7 mouse cellular contexts compared by ENCODE assay signal in the genomic region with DNA sequence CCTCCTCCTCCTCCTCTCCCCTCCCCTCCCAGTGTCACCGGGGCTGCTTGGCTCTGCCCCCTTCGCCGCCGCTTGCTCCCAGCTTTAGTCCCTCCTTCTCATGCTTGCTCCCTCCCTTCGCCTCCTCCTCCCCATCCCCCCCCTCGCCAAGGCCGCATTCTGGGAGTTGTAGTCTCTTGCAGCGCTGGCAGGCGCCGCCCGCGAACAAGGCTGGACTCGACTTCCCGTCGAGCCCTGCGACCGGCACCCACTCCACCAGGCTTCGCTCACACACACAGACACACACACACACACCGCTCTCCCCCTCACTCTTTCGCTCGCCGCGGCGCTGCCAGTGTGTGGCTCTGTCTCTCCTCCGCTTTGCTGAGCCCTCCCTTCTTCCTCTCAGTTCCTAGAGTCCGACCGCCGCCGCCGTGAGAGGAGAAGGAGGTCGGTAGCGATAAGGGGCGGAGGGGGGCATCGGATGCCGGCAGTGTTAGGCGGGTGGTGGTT. TPM values are rescaled to one million over a fixed set of nuclear protein-coding genes. Genes with fewer than 3 reads are reported as not detected.
DNase-seq lines count a peak whose midpoint lies in the region; ATAC-seq lines count a peak whose summit lies in the region.

No protein-coding gene starts in this region.

- DNase-seq in adrenal gland, postnatal 25 days, result peak; percentile 89
- peak; percentile 99 for DNase-seq in heart, adult 11 months
- DNase-seq in kidney, adult 18-20 months, result peak; percentile 81
- DNase-seq in limb, embryonic 11.5 days (ENCODE audit: low spot score), result peak; percentile 85
- peak; percentile 93 for DNase-seq in midbrain, embryonic 14.5 days
- peak; percentile 69 to 77 for DNase-seq in spleen, adult 18-20 months

- ATAC-seq in embryonic facial prominence, embryonic 12.5 days (ENCODE audit: insufficient number of reproducible peaks, insufficient read depth, low FRiP score, low TSS enrichment), result peak; percentile 90
- peak; percentile 91 for ATAC-seq in limb, embryonic 11.5 days (ENCODE audit: insufficient number of reproducible peaks, low FRiP score, low TSS enrichment, low read depth)
- ATAC-seq in midbrain, embryonic 14.5 days (ENCODE audit: low FRiP score, low TSS enrichment), result peak; percentile 92

- H3K4me1 ChIP-seq in embryonic facial prominence, embryonic 12.5 days, result no peaks in the 10 kb centered on the region
- no peaks in the 10 kb centered on the region for H3K4me1 ChIP-seq in limb, embryonic 11.5 days (ENCODE audit: control insufficient read depth, insufficient read depth, low read length)
- H3K4me1 ChIP-seq in midbrain, embryonic 14.5 days (ENCODE audit: control insufficient read depth, insufficient read depth, low read length), result no peaks in the 10 kb centered on the region

- H3K9ac ChIP-seq in embryonic facial prominence, embryonic 12.5 days, result peak overlapping the region; percentile 53
- no peak overlapping the region for H3K9ac ChIP-seq in limb, embryonic 11.5 days (ENCODE audit: low read length)
- peak overlapping the region; percentile 63 for H3K9ac ChIP-seq in midbrain, embryonic 14.5 days (replicated peaks; ENCODE audit: low read length)

- 10% methylated on average over 33 of the region's 36 CpGs for WGBS in embryonic facial prominence, embryonic 12.5 days
- 9% methylated on average over 26 of the region's 36 CpGs for WGBS in limb, embryonic 11.5 days
- whole genome bisulfite sequencing in midbrain, embryonic 14.5 days, result 10% methylated on average over 30 of the region's 36 CpGs

- peak overlapping the region; percentile 53 for H3K4me3 ChIP-seq in embryonic facial prominence, embryonic 12.5 days
- H3K4me3 ChIP-seq in limb, embryonic 11.5 days (ENCODE audit: low read depth, low read length), result peak overlapping the region; percentile 51
- H3K4me3 ChIP-seq in midbrain, embryonic 14.5 days (replicated peaks; ENCODE audit: low read depth, low read length), result peak overlapping the region; percentile 52

- H3K36me3 ChIP-seq in embryonic facial prominence, embryonic 12.5 days, result no peaks in the 10 kb centered on the region
- H3K36me3 ChIP-seq in limb, embryonic 11.5 days (ENCODE audit: control insufficient read depth, insufficient read depth, low read length), result no peaks in the 10 kb centered on the region
- H3K36me3 ChIP-seq in midbrain, embryonic 14.5 days (ENCODE audit: control insufficient read depth, insufficient read depth, low read length), result no peaks in the 10 kb centered on the region

- 0 out of 2 replicates have a peak, but pooled peaks cover 2% of the 10 kb centered on the region for H3K27me3 ChIP-seq in embryonic facial prominence, embryonic 12.5 days
- peaks cover 11% of the 10 kb centered on the region for H3K27me3 ChIP-seq in limb, embryonic 11.5 days (ENCODE audit: control insufficient read depth, insufficient read depth, low read length)
- no peaks in the 10 kb centered on the region for H3K27me3 ChIP-seq in midbrain, embryonic 14.5 days (ENCODE audit: control insufficient read depth, insufficient read depth, low read length)

- peak overlapping the region; percentile 74 for H3K27ac ChIP-seq in embryonic facial prominence, embryonic 12.5 days
- H3K27ac ChIP-seq in limb, embryonic 11.5 days (replicated peaks; ENCODE audit: low read depth, low read length), result 0 out of 2 replicates have a peak overlapping the region, but pooled peaks have one; percentile 56
- H3K27ac ChIP-seq in midbrain, embryonic 14.5 days (replicated peaks; ENCODE audit: low read depth, low read length), result peak overlapping the region; percentile 76

- H3K9me3 ChIP-seq in embryonic facial prominence, embryonic 12.5 days, result no peaks in the 10 kb centered on the region
- H3K9me3 ChIP-seq in limb, embryonic 11.5 days (ENCODE audit: control insufficient read depth, low read length), result no peaks in the 10 kb centered on the region
- H3K9me3 ChIP-seq in midbrain, embryonic 14.5 days (ENCODE audit: control insufficient read depth, low read length), result no peaks in the 10 kb centered on the region

- H3K4me2 ChIP-seq in embryonic facial prominence, embryonic 12.5 days (replicated peaks), result peak overlapping the region; percentile 63
- peak overlapping the region; percentile 66 for H3K4me2 ChIP-seq in limb, embryonic 11.5 days (ENCODE audit: low read depth, severe bottlenecking)
- H3K4me2 ChIP-seq in midbrain, embryonic 14.5 days (ENCODE audit: low read length), result peak overlapping the region; percentile 67

RNA-seq across cellular contexts. Expression of a gene that starts 2.3 kb away (rescaled TPM):
- total RNA-seq in adrenal gland, postnatal 25 days (2021), result 14.1 and 16.9 TPM in 2 replicates
- 5.9 and 6.9 TPM in 2 replicates for polyA plus RNA-seq in embryonic facial prominence, embryonic 12.5 days (2016; fragmentation: Nextera tagmentation; extraction: Ambion mirVana)
- 5.3 and 5.4 TPM in 2 replicates for polyA plus RNA-seq in limb, embryonic 11.5 days (2014; fragmentation: Nextera tagmentation; extraction: Ambion mirVana)
- polyA plus RNA-seq in midbrain, embryonic 14.5 days (2014; fragmentation: Nextera tagmentation; extraction: Ambion mirVana), result 7.8 and 7.9 TPM in 2 replicates

Comparison
In these comparisons a context has a peak if more than half of its experiments do, and no peak if none do; other contexts are left out.
1. Peak in every context shown above with its lines: DNase-seq, ATAC-seq, H3K4me3 ChIP-seq and H3K27ac ChIP-seq.